Mouse (Mus musculus) testis, adult 2 months (tissue): Measurements from ENCODE around the gene Smndc1.

Source experiments
- CTCF ChIP-seq: fragments of 200-500 bp; IDR thresholded peaks from 2 replicates; pipeline ENCODE4 v1.5.1; 2012; ENCODE audit warnings: low read depth, mild to moderate bottlenecking, inconsistent platforms, low read length, moderate library complexity; ENCODE audit not compliant: control insufficient read depth, insufficient read depth, insufficient replicate concordance
- POLR2A ChIP-seq: fragments of 200-500 bp; IDR thresholded peaks from 2 replicates; pipeline ENCODE4 v1.6.1; 2012; ENCODE audit warnings: low read depth, mild to moderate bottlenecking, inconsistent platforms, low read length, moderate library complexity; ENCODE audit not compliant: control insufficient read depth

DNA sequence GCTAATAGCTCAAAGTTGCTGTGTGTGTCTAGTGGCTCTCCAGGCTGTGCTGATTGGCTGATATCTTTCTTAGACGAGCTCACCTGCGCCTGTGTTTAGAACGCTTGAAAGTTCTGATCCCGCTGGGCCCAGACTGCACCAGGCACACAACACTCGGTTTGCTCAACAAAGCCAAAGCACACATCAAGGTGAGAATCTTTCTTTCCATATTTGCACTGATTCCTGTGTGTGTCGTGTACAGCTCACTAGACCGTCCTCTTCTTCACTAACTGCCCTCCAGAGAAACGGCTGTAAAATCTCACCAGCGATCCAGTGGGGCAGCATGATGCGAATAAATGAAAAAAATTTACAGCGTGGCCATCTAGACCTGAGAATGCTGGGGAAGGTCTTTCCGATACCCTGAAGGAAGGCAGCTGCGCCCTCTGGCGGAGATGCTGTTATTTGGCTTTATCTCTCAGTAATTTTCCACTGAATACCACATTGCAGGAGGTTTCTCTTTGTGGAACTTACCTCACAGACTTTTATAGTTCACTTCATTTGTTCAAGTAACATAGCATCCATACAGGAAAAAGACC lies 20.8 kb downstream of the Smndc1 start:
- peak; percentile 57; the same call in 1 of the 2 replicates for TF ChIP-seq CTCF
- TF ChIP-seq POLR2A: no peak
